Mouse (Mus musculus) lung, postnatal 10 days (tissue): ENCODE data around the gene Tmem131l.

Experiments
- DNase-seq: peaks from one replicate; pipeline ENCODE4 v3.0.0; 2021

The Tmem131l gene

DNA sequence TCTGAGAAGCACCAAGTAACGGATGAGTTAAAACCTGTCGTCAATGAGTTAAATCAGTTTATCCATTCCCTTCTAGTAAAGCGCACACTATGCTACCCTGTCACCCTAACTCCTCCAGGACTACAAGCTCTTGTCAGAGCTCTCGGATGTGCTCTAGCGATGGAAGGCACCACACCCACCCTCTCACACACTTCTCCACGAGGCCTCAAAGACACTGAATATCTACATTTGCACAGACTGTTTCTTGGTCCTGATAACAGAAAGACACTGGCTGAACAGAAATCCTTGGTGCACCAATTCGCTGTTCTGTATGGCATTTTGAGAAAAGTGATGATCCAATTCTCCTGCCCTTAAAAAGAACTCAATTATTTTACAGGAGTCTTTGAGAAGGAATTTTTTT, 34.0 kb downstream of the Tmem131l start:
- no peak for DNase-seq

DNA sequence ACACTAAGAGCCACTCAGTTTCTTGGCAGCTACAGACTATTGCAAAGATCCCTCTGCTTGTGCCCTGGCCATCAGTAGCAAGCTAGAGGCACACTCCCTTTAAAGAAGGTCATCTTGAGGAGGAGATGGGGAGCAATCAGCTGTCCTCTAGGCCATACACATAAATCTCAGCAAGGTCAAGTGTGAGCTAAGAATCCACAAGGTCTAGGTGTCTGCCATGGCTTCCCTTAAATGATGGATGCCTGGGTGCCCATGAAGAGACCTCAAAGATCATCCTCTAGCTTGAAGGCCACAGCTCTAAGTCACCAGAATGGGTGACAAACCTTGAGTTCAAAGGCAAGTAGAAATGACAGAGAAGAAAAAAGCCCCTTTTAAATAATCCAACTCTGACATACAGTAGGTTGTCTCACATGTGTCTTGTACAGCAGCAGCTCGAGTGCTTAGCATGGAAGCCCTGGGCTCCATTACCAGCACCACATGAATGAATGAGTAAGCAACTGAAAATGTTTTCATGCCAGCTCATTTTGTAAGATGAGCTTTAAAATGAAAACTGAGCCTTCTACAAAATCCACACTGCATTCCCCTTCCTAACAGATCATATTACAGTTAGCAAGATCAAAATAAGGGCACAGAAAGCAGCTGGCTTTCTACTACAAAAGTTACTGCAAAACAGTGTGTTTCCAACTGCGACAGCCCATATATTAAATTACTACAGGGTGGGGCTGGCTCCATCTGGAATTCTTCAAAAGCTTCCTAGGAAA, 35.5 kb downstream of the Tmem131l start:
- no peak for DNase-seq

DNA sequence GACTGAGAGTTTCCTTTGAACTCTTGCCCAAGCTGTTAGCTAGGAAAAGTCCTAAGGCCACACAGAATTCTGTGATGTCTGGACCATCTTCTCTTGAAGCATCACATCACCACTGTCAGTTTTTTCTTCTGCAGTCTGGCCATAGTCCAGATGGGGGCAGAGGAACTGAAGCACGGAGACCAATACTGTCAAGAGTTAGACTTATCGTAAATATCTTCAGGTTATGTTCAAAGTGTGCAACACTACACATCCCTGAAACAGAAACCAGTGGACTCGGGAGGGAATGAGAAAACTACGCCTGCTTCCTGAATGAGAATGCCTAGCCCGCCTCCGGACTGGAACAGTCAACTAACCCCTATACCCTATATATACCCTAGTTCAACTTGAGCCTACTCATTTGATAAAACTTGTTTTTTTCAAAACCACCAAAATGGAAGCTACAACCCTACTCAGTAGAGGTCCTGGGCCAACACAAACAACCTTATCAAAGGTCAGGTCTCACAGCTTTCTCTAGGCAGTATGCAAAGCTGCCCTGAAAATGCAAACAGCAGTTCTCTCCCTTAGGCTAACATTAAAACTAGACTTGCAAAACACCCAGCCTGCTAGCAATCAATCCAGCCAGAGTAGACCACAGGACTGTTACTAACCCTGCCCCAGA, 37.4 kb downstream of the Tmem131l start:
- DNase-seq = no peak

DNA sequence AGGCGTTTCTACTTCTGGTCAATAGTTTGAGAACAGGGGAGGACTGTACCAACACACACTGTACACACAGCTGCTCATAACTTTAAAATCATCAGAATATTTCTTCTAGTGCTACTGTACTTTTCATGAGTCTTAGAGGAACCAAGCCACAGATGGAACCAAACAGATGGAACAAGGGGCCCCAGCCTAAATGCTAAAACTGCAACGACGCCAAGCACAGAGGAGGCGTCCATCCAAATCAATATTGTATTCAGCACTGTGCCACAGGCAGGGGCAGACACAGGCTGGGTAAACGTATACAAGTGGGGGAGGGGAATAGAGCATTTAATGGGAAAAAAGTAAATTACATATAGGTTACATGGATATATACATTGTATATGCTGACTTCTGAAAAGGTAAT, 42.4 kb downstream of the Tmem131l start:
- DNase-seq = no peak

DNA sequence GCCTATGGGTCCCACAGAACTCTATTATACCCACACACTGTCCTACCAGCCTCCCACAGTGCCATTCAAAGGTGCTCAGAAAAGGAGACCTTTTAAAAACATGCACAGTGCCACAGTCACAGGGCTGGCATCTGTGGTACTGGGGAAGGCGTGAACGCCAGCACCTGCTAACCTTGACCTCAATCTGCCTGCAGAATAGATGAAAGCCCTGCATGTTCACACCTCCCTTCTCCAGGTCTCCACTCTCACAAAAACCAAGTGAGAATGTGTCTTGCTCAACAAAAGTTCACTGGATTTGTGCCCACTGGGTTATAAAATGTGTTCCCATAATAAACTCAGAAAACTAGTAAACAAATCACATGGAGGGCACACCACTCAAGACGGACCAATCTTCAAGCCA, 42.9 kb downstream of the Tmem131l start:
- DNase-seq = no peak

DNA sequence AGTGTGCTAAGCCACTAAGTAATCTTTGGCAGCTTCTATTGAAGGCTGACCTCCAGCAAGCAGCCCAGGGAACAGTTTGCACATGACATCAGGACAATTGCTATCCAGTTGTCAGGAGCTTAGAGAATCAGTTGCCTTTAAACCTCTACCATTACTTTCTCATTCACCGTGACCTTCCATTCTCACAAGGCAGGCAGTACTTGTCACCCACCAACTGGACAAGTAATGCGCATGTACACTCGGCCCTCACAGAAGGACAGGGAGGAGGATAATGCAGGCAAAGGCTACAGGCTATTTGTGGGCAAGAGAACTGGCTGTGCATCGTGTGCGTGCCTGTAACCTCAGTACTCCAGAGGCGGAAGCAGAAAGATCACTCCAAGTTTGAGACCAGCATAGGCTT, 43.9 kb downstream of the Tmem131l start:
- no peak for DNase-seq

DNA sequence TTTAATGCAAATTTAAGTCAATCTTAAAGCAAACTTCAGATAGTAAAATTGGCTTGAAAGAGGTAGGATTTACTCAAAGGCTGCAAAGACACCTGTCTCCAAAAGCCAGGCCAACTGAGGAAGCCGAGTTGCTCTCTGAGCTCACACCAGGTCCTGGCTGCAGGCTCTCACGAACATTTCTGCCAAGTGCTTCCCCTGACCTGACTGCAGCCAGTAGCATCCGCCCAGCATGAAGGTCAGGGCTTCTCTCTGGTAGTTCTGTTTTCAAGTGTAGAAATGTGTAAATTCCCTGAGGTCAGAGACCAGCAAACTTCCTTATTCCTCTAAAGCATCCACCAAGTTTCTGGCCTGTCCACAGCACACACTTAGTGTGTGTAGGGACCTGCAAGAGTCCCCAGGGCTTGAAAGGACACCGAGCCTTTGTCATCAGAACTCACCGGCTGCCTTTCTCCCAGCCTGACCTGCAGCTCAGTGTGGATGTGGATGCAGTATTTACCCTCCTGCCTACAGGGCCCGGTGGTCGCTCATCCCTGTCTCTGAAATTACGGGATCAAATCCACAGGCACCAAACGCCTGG, 44.6 kb downstream of the Tmem131l start:
- DNase-seq = no peak

DNA sequence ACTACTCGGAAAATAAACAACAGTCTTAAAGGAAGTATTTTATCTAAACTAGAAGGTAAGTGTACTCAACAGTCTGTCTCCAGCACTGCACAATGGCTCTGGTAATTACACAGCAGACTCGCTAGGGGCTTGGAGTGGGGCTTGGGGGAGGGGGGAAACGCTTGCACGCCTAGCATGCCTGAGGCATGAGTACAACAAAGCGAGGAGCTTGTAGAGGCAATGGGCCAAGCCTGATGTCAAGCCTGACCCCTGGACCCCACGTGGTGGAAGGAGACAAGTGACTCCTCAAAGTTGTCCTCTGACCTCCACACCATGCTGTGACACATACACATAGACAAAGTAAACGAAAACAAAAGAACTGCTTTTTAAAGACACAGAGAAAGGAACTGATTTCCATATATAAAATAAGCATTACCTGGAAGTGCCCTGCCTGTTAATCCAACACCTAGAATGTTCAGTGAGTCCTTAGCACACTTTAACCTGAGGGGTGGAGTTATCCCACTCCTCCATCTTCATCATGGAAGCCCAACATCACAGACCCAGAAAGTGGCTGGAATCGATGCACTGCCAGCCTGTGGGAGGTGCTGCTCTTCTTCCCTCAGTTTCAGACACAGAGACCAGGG, 45.6 kb downstream of the Tmem131l start:
- peak; percentile 71 for DNase-seq

DNA sequence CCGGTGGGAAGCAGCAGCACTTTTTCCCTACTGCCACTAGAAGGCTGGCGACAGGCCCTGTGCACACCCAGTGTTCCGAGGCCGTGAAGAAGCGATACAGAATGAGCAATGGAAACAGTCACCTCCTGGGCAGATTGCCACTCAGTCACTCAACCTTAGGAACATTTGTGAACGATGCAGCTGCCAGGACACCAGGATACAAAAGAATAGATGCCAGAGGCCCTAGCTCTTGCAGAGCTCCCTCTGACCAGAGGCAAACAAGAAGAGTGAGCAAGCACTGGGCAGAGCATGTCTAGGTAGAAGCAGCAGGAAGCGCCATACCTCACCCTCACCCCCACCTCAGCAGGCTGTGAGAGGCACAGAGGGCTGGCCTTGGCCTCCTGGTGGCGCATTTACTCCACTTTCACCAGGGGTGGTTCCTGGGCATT, 46.9 kb downstream of the Tmem131l start:
- DNase-seq = peak; percentile 81

DNA sequence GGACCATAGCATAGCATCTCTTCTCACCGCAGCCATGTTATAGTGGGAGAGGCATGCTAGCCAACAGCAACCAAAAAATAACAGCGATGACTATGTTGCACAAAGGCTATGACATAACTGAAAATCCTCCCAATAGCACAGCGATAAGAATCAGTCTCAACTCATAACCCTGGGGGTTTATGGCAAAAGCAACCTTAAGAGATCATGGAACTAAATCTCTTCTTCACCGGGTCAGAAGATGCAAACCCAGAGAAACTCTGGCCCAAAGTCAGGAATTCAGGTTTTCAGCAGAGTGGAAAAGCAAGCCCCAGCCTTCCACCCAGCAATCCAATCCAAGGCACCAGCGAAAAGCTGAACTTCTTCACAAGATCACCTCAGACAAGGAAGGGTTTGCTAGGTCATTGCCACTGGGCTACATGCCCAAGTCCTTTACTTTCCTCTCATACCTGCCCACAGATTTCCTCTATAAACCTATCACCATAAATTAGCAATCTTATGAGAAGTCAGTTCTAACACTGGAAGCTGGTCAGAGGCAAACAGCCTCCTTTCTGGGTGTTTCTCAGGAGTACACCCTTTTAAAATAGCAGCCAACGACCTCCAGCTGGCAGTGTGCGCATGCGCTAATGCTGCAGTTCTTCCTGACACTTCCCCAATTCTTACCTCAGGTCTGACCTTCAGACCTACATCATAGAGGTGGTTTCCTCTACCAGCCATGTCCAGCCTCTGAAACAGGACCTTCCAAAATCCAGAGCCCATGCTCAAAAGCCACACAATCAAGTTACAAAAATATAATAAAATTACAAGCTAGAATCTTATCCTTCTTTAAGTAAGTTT, 48.1 kb downstream of the Tmem131l start:
- DNase-seq = no peak

DNA sequence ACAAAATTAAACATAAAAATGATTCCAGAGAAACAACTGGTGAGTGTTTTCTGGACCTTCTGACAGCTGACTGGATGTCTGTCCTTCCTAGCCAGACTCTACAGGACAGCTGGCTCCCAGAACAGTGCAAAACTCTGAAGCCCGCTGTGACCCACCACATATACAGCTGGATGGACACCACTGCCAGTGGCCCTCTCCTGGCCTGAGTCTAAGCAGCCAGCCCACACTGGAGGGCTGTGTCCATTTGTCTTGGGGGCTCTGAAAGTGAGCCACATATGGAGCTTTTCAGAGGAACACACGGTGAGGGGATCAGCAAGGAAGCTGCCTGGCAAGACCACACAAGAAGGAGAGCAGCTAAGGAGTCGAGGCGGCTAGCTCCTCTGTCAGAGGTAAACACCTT, 51.8 kb downstream of the Tmem131l start:
- DNase-seq = no peak

DNA sequence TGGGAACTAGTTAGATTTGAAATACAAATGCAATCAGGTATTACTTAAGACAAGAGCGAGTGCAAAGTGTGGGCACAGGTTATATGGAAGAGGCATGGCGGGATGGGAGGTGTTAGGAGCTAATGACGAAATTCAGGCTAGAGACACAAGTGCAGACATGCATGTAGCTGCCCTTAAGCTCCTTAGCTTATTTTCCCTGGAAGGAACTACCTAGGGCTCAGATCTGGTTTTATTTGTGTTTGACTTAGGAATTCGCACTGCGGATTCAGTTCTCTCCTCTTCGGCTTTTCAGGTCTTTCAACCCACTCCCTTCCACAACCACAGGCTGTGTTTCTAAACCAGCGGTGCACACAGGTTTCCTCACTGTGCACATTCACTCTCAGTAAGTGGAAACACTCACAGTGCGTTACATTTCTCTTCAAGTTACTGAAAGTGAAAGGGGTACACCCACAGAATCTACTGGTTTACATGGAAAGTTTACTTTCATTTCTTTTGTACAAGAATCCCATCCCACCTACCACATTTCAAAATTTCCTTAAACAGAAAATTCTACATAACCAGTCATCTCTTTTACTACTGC, 52.4 kb downstream of the Tmem131l start:
- DNase-seq = no peak

DNA sequence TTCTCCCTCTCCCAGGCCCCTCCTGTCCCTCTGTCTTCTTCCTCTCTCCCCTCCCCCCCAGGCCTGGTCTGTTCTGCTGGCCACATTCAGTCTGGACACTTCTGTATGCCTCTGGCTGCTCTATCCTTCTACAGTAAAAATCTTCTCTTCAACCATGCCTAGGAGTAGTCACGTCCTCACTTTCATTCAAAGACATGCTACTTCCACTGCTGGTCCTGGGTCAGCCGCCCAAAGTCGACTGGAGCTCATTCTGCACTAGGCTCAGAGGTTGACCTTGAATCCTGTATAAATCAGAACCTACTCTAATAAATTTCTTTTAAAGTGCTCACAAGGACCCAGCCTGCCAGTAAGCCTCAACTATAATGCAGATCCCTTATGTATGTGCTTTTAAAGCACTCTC, 53.2 kb downstream of the Tmem131l start:
- no peak for DNase-seq

DNA sequence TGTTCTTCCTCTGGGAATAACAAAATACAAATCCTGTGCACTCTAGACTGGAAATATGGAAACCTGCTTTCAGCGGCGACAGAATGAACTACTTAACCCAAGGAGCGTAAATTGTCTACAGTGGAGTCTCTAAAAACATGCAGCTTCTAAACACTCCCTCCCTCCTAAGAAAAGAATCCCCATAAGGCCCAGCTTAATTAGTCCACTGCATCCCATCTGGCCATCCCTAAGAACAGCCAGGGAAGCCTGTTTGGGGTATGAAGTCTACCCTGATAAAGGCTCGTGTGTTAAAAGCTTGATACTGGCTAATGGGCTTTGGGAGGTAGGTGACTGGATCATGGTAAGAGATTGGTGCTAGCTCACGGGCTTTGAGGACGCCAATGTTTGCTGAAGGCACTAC, 54.5 kb downstream of the Tmem131l start:
- no peak for DNase-seq

DNA sequence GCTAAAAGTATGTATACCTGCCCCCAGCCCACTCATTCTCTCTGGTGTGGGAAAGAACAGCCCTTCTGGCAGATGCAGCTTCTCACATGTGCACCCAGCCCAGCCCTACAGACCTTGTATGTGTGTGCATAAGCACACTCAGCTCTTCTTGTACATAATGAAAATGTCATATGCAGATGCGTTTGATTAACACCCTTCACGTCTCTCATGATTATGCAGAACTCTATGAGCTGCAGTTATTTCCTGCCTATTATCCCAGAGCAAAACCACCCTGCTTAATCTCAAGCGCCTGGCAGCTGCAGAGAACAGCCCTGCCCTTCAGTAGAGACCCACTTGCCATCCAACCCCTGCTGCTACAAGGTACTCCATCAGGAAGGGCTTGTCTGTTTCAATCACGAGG, 55.6 kb downstream of the Tmem131l start:
- no peak for DNase-seq

DNA sequence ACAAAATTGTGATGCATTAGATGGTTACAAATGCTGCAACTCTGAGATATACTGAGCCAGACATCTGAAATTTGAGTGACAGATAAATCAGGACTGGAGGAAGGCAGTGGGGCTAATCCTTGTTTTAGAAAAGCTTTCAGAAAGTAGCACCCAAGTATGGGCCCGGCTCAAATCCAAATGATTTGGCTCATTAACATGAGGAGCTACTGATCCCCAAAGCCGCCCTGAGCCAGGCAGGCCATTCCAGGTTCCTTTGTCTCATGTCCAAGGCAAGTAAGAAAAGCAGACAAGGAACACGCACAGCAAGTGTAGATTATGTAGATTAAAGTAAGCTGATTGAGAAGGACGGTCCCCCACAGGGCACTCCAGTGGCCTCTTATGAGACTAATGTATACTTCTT, 57.2 kb downstream of the Tmem131l start:
- no peak for DNase-seq

DNA sequence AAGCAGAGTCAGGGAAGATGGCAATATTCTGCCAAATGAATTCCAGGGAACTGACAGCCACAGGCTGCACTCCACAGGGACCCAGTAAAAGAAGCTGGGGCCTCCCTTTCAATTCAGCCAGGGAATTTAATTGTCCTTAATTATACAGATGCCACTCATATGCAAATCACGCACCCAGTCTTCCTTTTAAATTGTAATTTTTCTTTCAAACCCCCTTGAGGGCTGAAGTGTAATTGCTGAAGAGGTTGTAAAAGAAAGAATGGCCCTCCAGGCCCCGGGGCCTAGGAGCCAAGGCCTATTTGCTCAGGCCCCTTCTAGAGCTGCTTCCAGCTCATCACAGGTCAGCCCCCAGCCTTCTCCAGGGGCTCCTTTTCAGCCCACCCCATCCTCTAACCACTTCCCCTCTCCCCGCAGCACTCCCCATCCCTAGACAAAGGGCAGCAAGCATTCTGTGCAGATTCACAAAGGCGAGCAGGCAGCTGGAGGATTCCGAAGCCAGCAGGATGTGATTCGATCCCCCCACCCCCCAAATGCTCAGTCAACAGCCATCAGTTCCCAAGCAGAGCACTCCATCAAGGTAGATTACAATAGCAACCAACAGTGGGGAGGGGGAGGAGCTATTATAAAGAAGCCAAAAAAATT, 59.6 kb downstream of the Tmem131l start:
- no peak for DNase-seq

DNA sequence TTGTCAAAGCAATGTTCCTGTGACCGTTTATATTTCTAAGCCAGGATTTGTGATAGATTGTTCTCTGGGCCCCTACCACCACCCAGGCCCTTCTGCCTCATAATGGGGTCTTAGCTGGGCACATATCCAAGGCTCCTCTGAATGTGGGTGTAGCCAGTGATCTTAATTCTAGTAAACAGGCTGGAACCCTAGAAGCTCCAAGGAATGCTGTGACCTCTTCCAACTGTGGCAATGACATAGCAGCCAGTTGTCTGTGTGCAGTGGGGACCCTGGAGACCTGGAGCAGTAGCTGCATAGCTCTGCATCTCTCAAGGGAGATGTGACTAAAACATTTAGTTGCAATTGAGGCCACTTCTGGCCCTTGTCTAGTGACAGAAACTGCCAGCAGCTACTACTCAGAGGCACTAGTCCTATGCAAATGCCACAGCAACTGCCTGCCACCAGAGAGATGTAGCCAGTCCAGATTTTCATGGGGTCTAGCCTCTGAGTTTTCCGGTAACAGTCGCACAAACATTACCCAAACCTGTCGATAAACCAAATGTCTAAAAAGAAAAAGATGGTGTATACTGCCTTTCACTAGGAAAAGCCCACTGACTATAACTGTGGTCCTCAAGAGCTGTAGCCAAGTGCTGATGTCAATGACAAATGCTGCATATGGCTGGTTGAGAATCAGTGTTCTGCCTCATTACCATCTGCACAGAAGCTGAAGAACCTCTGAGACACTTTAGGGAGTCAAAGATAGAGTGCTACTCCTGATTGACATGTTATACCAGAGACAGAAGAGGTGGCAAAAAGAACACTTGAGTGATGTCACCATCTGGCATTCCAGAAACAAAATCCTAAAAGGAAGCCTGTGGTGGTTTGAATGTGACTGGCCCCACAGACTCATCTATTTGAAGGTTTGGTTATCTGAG, 61.2 kb downstream of the Tmem131l start:
- peak; percentile 16 for DNase-seq

DNA sequence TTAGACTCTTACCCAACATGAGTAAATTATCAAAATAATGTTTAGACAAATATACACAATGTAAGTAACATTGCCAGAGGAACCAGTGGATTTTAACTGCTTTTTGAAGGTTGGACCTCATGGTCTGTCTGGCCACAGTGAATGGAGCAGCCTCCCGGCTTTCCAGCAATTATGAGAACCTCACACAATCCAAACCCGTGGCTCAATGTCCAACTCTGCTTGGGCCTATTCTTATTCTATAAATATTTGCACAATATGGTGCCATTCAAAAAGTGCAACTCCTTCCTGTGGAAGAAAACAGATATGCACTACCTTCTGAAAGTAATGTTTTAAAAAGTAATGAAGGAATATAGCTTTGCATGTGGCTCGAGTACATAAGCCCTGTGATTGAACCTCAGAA, 62.2 kb downstream of the Tmem131l start:
- no peak for DNase-seq

DNA sequence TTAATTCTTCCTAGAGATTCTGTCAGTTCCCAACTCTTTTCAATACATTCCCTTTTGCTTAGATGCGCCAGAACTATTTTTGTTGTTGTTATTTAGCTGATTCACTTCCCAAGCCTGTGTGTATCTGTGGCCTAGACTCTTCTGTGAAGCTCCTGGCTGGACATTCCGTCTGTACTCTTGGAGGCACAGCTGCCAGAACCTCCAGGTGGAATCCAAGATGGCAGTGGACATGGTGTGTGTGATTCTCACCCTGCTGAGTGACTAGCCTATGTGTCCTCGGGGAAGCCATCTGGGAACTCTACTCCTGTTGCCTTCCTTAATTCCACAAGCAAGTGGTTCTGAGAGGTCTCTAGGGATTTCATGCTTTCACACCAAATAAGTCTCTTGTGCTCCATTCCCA, 63.8 kb downstream of the Tmem131l start:
- DNase-seq = no peak

DNA sequence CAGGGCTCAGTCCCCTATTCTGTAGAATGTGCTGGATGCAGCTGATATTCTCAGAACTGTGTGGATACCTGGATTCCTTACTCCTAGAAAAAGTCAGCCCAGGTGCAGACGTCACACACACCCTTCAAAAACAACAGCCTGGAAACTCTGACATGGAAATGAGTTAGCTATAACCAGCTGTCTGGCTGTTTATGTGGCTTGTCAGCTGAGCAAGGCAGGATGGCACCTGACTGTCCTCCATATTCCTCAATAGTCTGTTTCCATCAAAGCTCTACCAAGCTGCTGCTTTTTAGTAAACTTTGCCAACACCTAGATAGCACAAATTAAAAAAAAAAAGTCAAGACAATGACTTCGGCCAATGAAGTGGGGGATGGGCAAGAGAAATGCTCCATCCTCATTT, 66.6 kb downstream of the Tmem131l start:
- DNase-seq = no peak
